Mouse (Mus musculus) CH12.LX (cell line): ENCODE data around the gene B3gnt4. TPM values are rescaled to one million over a fixed set of nuclear protein-coding genes. Genes with fewer than 3 reads are reported as not detected.

Experiments used
- DNase-seq: peaks from one replicate; pipeline ENCODE4 v3.0.0-alpha.2; 2013; ENCODE audit errors: extremely low read depth
- H3K27ac ChIP-seq: 2 replicates; pipeline ENCODE4 v1.5.1; 2012; ENCODE audit warnings: low read depth, mild to moderate bottlenecking, control low read depth, moderate library complexity; ENCODE audit not compliant: insufficient read depth
- H3K27me3 ChIP-seq: replicated peaks from 2 replicates; pipeline ENCODE3; 2012; ENCODE audit warnings: inconsistent platforms
- H3K36me3 ChIP-seq, 2 experiments: replicated peaks in 1 of 2; 2 replicates each; pipeline versions ENCODE3 to v1.6.1; 2012; ENCODE audit warnings: inconsistent platforms in 1 of 2, low read length in 1 of 2, mild to moderate bottlenecking in 1 of 2, mixed read lengths in 1 of 2, moderate library complexity in 1 of 2; ENCODE audit not compliant: control insufficient read depth in 1 of 2, insufficient read depth in 1 of 2
- H3K4me1 ChIP-seq, 2 experiments: 2 replicates each; pipeline ENCODE4 v1.6.1; 2012; ENCODE audit warnings: inconsistent platforms in 1 of 2, moderate library complexity in 1 of 2; ENCODE audit not compliant: insufficient read depth in 2 of 2, control insufficient read depth in 1 of 2
- H3K4me2 ChIP-seq: 2 replicates; pipeline ENCODE4 v1.6.1; 2012; ENCODE audit warnings: low read depth, mild to moderate bottlenecking, control low read depth; ENCODE audit not compliant: poor library complexity, insufficient read depth, severe bottlenecking
- H3K4me3 ChIP-seq, 3 experiments: fragments of 150-350 bp in 1 of 3; sonication (generic) in 1 of 3; replicated peaks in 1 of 3; 2 replicates each; pipeline versions ENCODE3 to v1.5.1; 2011 to 2012; ENCODE audit warnings: low read depth in 2 of 3, low read length in 2 of 3, mild to moderate bottlenecking in 2 of 3, moderate library complexity in 2 of 3, control low read depth in 1 of 3, improper control_type of control experiment in 1 of 3, inconsistent platforms in 1 of 3, mixed read lengths in 1 of 3; ENCODE audit not compliant: poor library complexity in 1 of 3
- H3K79me2 ChIP-seq: replicated peaks from 2 replicates; pipeline ENCODE4 v1.6.1; 2012; ENCODE audit warnings: mild to moderate bottlenecking, moderate library complexity; ENCODE audit not compliant: control insufficient read depth, poor library complexity, insufficient read depth, severe bottlenecking; ENCODE audit errors: extremely low read depth
- H3K9ac ChIP-seq: 2 replicates; pipeline ENCODE4 v1.6.1; 2012; ENCODE audit warnings: low read depth, mild to moderate bottlenecking, control low read depth, moderate library complexity; ENCODE audit not compliant: insufficient read depth
- H3K9me3 ChIP-seq: replicated peaks from 2 replicates; pipeline ENCODE3; 2012; ENCODE audit warnings: low read length, inconsistent platforms, mixed read lengths
- BHLHE40 ChIP-seq: IDR thresholded peaks from 2 replicates; pipeline ENCODE4 v1.6.1; 2011; ENCODE audit warnings: mild to moderate bottlenecking, low read depth, low read length, improper control_type of control experiment
- CHD2 ChIP-seq: IDR thresholded peaks from 2 replicates; pipeline ENCODE4 v1.6.1; 2011; ENCODE audit warnings: low read length, improper control_type of control experiment
- E2F4 ChIP-seq: IDR thresholded peaks from 2 replicates; pipeline ENCODE4 v1.6.1; 2011; ENCODE audit warnings: low read depth, low read length, improper control_type of control experiment; ENCODE audit not compliant: insufficient replicate concordance
- ELF1 ChIP-seq: IDR thresholded peaks from 2 replicates; pipeline ENCODE4 v1.6.1; 2014; ENCODE audit warnings: low read depth, mild to moderate bottlenecking, inconsistent platforms, low read length, improper control_type of control experiment
- ETS1 ChIP-seq: conservative IDR thresholded peaks from 2 replicates; pipeline ENCODE4 v1.6.1; 2012; ENCODE audit warnings: low read depth, mild to moderate bottlenecking, inconsistent platforms, low read length, improper control_type of control experiment, moderate library complexity
- GABPA ChIP-seq: IDR thresholded peaks from 2 replicates; pipeline ENCODE4 v1.6.1; 2012; ENCODE audit warnings: low read depth, low read length, improper control_type of control experiment, inconsistent platforms; ENCODE audit not compliant: insufficient replicate concordance
- HCFC1 ChIP-seq: IDR thresholded peaks from 2 replicates; pipeline ENCODE4 v1.6.1; 2012; ENCODE audit warnings: low read depth, mild to moderate bottlenecking, inconsistent platforms, low read length, improper control_type of control experiment
- IRF4 ChIP-seq: IDR thresholded peaks from 2 replicates; pipeline ENCODE4 v1.6.1; 2014; ENCODE audit warnings: low read depth, mild to moderate bottlenecking, inconsistent platforms, low read length, improper control_type of control experiment
- JUN ChIP-seq: IDR thresholded peaks from 2 replicates; pipeline ENCODE4 v1.6.1; 2011; ENCODE audit warnings: low read depth, mild to moderate bottlenecking, low read length, improper control_type of control experiment, moderate library complexity; ENCODE audit not compliant: insufficient read depth
- KAT2A ChIP-seq: IDR thresholded peaks from 2 replicates; pipeline ENCODE4 v1.6.1; 2012; ENCODE audit warnings: low read length, improper control_type of control experiment, inconsistent platforms; ENCODE audit not compliant: insufficient replicate concordance
- MAFK ChIP-seq: IDR thresholded peaks from 2 replicates; pipeline ENCODE4 v1.6.1; 2011; ENCODE audit warnings: low read length, improper control_type of control experiment; ENCODE audit not compliant: insufficient replicate concordance
- MEF2A ChIP-seq: IDR thresholded peaks from 2 replicates; pipeline ENCODE4 v1.6.1; 2014; ENCODE audit warnings: low read depth, mild to moderate bottlenecking, inconsistent platforms, low read length, improper control_type of control experiment, borderline replicate concordance
- NELFE ChIP-seq: IDR thresholded peaks from 2 replicates; pipeline ENCODE4 v1.6.1; 2011; ENCODE audit warnings: low read depth, low read length, improper control_type of control experiment
- PAX5 ChIP-seq: IDR thresholded peaks from 2 replicates; pipeline ENCODE4 v1.6.1; 2012; ENCODE audit warnings: low read length, inconsistent platforms, mixed read lengths
- POLR2AphosphoS2 ChIP-seq: IDR thresholded peaks from 2 replicates; pipeline ENCODE4 v1.6.1; 2011; ENCODE audit warnings: low read depth, low read length, improper control_type of control experiment
- RAD21 ChIP-seq: IDR thresholded peaks from 2 replicates; pipeline ENCODE4 v1.6.1; 2011; ENCODE audit warnings: low read depth, mild to moderate bottlenecking, low read length, improper control_type of control experiment, moderate library complexity
- RCOR1 ChIP-seq: conservative IDR thresholded peaks from 2 replicates; pipeline ENCODE4 v1.6.1; 2012; ENCODE audit warnings: low read depth, mild to moderate bottlenecking, inconsistent platforms, low read length, improper control_type of control experiment
- ZC3H11A ChIP-seq: IDR thresholded peaks from 2 replicates; pipeline ENCODE4 v1.6.1; 2012; ENCODE audit warnings: low read depth, mild to moderate bottlenecking, inconsistent platforms, low read length, improper control_type of control experiment
- ZMIZ1 ChIP-seq: IDR thresholded peaks from 2 replicates; pipeline ENCODE4 v1.6.1; 2012; ENCODE audit warnings: low read depth, mild to moderate bottlenecking, inconsistent platforms, low read length, improper control_type of control experiment
- ZNF384 ChIP-seq: IDR thresholded peaks from 2 replicates; pipeline ENCODE4 v1.6.1; 2012; ENCODE audit warnings: low read depth, low read length, improper control_type of control experiment, inconsistent platforms
- dilution Hi-C: fragments of 300-500 bp; cut with MboI; formaldehyde crosslinking; loops from 2 replicates; pipeline ENCODE4 v1.14.3; 2020; ENCODE audit warnings: low sequenced_read_pairs; ENCODE audit not compliant: extremely low pct_unique_long_range_greater_than_20kb, extremely low pct_ligation_motif_present
- in situ Hi-C: fragments of 300-500 bp; cut with MboI; formaldehyde crosslinking; loops from 3 replicates; pipeline ENCODE4 v1.14.3; 2019; ENCODE audit warnings: low sequenced_read_pairs, low pct_ligation_motif_present, low pct_unique_long_range_greater_than_20kb, mixed read lengths
- polyA plus RNA-seq: library from polyadenylated mRNA; unstranded; fragments of >175 nt; gene quantifications from 2 replicates; pipeline ENCODE4 v1.2.1, GENCODE M21; 2012; ENCODE audit warnings: low read depth; ENCODE audit not compliant: insufficient read length
- total RNA-seq, 2 experiments: library from RNA; depleted of rRNA; stranded (reverse); fragments of 300-350 nt in 1 of 2; fragments of >200 nt in 1 of 2; gene quantifications; 2 replicates each; pipeline ENCODE4 v1.2.3; 2012 to 2014

B3gnt4 gene
- total and polyA plus RNA-seq, 3 experiments: 0.30 TPM; not detected in 2

DNA sequence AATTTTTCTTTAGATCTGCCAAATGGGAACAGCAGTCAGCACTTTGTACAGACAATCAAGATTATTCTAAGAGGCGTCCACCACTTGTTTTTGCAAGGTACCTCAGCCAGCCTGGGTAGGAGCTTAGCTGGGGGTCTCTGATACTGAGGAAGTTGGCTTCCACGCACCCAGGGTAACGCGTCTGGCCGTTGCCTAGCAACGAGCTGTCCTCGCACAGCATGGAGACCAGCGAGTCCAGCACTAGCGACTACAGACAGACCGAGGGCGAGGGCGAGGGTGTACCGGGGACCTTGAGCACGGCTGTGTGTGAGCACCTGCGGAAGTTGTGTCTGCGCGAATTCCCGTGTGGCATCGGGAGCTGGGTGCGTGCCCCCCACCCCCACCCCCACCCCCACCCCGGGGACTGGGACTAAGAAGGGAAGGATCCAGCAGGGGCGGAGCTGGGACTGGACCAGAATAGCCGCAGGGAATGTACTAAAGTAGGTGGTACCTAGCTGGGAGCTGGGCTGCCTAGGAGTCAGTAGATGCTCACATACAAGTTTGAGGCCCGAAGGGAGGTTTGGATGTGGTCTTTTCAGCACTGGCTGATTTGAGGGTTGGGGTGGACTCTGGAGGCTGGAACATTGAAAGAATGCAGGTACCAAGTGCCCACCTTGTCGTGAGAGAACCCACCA, 21.0 kb upstream of the B3gnt4 start, which contains the start of the genes Lrrc43 and Il31:
TSS of gene Lrrc43 (plus strand) at position 194 of the 674 bp plus-strand sequence.
TSS of gene Il31 (minus strand) at position 378 of the 674 bp plus-strand sequence.
- no peaks in the 10 kb centered on the region for H3K79me2 ChIP-seq
- no peaks in the 10 kb centered on the region for H3K9me3 ChIP-seq
- dilution Hi-C loops: no loop called here
- TF ChIP-seq CHD2 (no peak), POLR2AphosphoS2 (no peak), IRF4 (no peak), PAX5 (no peak), RCOR1 (no peak), JUN (no peak), HCFC1 (no peak)
- H3K9ac ChIP-seq: no peak within 1 kb of the TSS
- no peak within 1 kb of the TSS for H3K4me3 ChIP-seq
- no peaks in the 10 kb centered on the region for H3K36me3 ChIP-seq
- DNase-seq: no peak
- H3K27me3 ChIP-seq: no peaks in the 10 kb centered on the region
- no peak within 1 kb of the TSS for H3K27ac ChIP-seq
- H3K4me2 ChIP-seq: no peak within 1 kb of the TSS
- in situ Hi-C loops: no loop called here
- peaks cover 8 to 15% of the 10 kb centered on the region in 2 experiments for H3K4me1 ChIP-seq

DNA sequence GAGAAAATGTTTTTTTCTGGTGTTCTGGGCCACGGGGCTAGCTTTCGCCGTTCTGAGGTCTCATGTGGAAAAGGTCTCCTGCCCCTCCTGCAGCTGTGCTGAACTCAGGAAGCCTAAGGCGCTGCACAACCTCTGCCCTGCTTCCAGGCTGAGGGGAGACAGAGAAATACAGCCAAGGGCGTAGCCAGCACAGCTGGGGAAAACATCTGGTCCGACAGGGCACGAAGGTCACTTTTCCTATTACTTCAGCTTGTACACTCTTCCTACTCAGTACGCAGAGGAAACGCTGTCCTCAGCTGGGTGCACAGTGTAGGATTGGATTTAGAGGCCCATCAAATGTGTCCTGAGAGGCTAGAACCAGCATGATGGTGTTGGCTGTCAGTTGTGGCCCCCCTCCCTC, 20.3 kb upstream of the B3gnt4 start:
- Histone ChIP-seq H3K36me3 (no peaks in the 10 kb centered on the region), H3K27me3 (no peaks in the 10 kb centered on the region)
- TF ChIP-seq RAD21 (no peak), ETS1 (no peak), ZC3H11A (no peak), GABPA (no peak), ELF1 (no peak), ZMIZ1 (no peak), MEF2A (no peak), POLR2AphosphoS2 (no peak), E2F4 (no peak), BHLHE40 (no peak), KAT2A (no peak), MAFK (no peak), NELFE (no peak), ZNF384 (no peak)
- TF ChIP-seq, all 38 proteins: peak for 0
- Histone ChIP-seq H3K79me2 (no peaks in the 10 kb centered on the region), H3K4me1 (peaks cover 8 to 15% of the 10 kb centered on the region in 2 experiments), H3K4me2 (no peak overlapping the region), H3K9ac (no peak overlapping the region), H3K4me3 (no peak overlapping the region), H3K9me3 (no peaks in the 10 kb centered on the region), H3K27ac (no peak overlapping the region)
- in situ Hi-C loops: loop anchor here (10.0 kb wide), 1 partner anchor 105 kb away; no protein-coding TSS in a partner anchor
- DNase-seq: no peak
- dilution Hi-C loops: no loop called here
